Mouse (Mus musculus): ENCODE measurements around the gene Cyp1a2. TPM values are rescaled to one million over a fixed set of nuclear protein-coding genes. Genes with fewer than 3 reads are reported as not detected.

Gene Cyp1a2
- total RNA-seq, 2 experiments from 2014 or later = not detected

DNA sequence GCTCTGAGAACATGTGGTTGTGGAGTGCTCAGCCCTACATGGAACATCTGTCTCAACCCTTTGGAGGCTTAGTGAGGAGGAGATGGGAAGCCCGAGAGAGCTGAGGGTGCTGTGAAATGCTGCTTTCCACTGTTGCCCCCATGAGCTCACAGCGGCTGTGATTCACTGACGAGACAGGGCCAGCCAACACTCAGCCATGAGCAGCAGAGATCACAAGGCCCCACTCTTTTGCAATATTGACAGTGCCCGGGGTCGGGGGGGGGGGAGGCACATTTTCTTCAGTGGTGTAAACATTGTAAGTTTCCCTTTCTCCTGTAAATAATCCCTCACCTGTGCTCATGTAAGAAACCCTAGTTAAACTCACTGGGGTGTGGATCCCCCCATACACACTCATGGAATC is 12.0 kb downstream of the Cyp1a2 start:
- DNase-seq (ENCODE audit: low spot score) = no peak

DNA sequence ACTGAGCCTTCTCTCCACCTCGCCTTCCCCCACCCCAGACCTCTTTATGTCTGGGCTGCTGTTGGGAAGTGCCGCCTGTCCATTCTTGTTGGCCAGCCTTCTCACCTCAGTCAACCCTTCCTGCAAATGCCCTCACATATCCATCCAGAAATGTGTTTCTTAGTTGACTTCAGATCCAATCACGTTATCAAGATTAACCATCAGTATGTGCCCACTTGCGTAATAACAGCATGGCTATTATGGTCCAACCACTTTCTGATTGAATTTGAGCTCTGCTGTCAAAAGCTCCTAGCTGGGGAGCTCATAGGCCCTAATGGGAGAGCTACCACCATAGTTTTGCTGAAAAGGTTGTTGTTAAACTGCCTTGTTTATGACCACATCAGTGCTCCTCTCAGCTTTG is 12.5 kb downstream of the Cyp1a2 start:
- DNase-seq (ENCODE audit: low spot score) = no peak

DNA sequence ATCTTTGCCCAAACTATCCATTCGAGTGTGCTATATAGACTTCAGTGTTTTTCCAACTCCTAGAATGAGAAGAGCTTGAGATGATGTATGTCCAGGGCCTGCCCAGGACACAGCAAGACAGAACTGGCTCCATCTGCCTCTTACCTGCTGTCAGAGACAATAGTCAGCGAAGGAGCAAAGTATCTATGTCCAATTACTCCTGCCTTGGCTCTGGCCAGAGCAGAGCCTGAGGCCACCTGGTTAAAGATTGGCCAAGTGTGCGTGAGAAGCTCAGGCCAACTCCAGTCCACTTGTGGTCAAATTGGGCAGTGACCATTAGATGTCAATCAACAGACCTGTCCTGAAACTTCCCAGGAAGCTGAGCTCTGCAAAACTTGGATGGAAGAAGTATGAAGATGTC is 13.9 kb downstream of the Cyp1a2 start:
- no peak for DNase-seq (ENCODE audit: low spot score)

DNA sequence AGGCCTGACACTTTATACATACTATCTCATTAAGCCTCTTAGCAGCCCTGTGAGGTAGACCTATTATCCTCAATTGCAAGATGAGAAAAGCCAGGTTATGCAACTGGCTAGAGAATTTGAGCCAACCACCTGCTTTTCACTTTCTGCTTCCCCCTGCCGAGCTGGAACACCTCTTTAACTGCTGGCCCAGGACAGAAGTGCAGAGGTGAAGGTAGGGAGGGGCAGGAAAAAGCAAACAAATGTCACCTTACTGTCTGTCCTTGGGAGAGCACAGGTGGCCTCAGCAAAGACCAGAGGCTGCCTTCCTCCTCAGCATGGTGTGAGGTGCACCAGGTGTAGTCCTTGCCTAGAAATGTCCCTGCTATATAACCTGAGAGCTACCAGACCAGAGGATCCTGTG is 15.2 kb downstream of the Cyp1a2 start:
- no peak for DNase-seq (ENCODE audit: low spot score)

DNA sequence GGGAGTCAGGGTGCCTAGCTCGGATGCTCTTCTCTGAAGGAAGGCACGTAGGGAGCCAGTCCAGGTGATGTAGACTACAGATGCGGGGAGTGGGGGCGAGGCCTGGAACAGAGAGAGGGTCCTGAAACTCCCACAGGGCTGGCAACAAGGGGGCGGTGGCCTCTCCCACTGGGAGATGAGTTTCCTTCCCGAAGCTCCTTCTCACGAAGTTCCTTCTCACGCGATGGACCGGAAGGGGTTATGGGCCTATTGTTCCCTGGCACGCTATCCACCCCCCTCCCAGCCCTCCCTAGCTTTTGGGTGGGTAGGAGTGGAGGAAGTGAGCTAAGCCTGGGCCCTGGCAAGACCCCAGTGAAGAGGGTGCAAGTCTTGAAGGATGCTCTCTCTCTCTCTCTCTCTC is 15.7 kb downstream of the Cyp1a2 start:
- no peak for DNase-seq (ENCODE audit: low spot score)

DNA sequence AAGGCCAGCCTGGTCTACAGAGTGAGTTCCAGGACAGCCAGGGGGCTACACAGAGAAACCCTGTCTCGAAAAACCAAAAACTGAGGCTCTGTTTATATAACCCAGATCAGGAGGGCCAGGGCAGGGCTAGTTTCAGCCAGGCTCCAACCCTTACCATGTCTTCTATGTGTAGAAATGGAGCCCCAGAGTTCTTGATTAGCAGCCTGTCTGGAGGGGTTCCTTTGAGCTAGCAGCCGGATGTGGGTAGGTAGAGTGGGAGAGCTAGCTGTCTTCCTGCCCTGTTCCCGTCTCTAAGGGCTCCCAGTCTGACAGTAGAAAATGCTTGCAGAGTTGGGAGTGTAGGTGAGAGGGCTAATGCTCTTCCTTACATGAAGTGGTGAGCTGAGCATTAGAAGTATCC is 16.4 kb downstream of the Cyp1a2 start:
- DNase-seq (ENCODE audit: low spot score) = no peak

DNA sequence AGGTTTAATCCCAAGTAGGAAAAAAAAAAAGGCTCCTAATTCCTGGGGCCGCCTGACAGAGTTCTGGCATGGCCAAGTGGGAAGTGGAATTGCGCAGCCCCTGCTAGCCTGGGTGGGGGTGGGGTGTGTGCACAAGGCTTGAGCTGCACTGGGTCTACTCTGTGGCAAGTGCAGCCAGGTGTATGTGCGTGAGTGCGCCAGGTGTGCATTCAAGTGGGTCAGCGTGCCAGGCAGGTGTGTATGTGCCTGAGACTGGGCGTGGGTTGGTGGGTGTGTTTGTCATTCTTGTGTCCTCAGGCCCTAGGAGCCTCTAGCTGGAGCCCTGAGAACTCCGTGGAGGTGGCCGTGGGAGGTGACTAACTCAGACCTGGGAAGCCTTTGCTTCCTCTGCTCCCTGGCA is 17.0 kb downstream of the Cyp1a2 start:
- no peak for DNase-seq (ENCODE audit: low spot score)

DNA sequence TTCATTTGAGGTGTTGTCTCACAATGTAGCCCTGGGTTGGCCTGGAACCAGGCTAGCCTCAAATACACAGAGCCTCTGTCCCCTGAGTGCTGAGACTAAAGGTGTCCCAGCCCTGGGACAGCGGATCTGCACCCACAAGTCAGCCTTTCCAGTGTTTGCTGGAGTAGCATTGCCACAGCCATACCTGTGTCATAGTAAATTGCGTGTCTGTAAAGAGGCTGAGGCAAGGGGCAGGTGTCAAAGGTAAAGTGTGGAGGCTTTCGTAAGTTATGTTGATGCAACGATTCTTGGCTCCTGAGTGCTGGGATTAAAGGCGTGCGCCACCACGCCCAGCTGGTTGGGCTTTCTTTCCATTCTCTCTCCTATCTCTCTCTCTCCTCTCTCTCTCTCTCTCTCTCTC is 18.9 kb downstream of the Cyp1a2 start:
- DNase-seq (ENCODE audit: low spot score) = no peak

DNA sequence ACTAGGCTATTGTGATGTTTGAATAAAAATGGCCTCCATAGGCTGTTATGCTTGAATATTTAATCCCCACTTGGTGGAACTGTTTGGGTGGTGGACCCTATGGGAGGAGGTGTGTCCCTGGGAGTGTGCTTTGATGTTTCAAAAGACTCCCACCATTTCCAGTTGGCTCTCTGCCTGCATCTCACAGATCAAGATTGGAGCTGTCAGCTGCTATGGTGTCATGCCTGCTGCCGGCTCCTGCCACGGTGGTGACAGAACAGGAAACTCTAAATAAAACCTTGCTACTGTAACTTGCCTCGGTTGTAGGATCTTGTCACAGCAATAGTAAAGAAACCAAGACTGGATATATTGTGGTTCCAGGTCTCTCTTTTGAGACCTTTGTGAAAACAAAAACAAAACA is 22.0 kb downstream of the Cyp1a2 start:
- DNase-seq (ENCODE audit: low spot score) = no peak

DNA sequence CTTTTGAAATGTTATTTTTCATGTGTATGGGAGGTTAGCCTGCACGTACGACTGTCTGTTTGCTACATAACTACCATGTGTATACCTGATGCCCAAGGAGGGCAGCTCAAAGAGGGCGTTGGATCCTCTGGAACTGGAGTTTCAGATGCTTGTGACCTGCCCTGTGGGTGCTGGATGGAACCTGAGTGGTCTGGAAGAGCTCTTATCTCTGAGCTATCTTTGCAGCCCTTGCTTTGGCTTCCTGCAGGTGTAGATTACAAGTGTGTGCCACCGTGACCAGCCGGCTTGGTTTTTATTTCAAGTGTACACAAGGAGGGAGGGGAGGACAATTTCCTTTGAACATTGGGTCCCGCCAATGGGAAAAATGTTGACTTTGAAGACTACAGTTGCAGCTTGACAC is 23.0 kb downstream of the Cyp1a2 start:
- no peak for DNase-seq (ENCODE audit: low spot score)

DNA sequence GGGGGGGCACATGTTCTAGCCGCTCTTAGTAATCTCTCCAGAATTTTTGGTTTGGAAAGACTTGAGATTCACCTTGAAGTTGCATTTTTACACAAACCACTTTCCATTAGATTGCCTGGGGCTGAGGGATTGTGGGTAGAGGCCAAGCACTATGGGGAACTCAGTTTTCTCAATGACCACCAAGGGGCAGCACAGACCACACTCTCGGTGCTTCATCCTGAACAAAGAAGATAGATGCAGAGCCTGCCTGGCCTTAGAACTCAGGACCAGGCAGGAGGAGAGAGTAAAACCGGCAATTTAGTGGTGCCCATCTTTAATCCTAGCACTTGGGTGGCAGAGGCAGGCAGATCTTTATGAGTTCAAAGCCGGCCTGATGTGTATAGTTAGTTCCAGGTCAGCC is 23.7 kb downstream of the Cyp1a2 start:
- peak; percentile 85 for DNase-seq (ENCODE audit: low spot score)

DNA sequence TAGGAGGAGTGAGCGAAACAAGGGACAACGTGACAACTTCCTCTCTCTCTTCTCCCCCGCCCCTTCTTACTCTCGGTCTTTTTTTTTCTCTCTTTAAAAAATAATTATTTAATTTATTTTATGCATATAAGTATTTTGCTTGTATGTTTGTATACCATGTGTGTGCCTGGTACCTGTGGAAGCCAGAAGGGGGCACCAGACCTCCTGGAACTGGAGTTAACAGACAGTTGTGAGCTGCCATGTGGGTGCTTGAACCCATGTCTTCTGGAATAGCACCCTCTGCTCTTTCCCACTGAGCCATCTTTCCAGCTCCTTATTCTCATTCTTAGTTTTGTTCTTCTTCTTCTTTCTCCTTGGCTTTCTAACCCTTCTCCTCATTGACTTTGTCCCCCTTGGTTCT is 24.5 kb downstream of the Cyp1a2 start:
- no peak for DNase-seq (ENCODE audit: low spot score)

DNA sequence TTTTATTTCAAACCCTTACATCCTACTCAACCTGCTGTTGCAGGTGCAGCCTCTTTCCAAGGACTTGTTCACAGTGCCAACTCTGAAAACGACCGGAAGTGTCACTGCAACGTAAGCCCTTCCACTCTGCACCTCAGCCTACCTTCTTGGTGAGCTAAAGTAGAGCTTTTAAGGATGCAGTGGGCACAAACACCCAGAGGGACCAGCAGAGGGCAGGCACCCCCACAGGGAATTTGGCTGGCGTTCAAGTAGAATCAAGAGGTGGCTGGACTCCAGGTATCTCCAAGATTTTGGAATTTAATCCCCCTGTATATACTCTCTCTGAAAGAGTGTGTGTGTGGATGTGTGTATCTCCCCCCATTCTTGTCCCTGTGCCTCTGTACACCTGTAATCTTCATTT is 25.7 kb downstream of the Cyp1a2 start:
- no peak for DNase-seq (ENCODE audit: low spot score)

DNA sequence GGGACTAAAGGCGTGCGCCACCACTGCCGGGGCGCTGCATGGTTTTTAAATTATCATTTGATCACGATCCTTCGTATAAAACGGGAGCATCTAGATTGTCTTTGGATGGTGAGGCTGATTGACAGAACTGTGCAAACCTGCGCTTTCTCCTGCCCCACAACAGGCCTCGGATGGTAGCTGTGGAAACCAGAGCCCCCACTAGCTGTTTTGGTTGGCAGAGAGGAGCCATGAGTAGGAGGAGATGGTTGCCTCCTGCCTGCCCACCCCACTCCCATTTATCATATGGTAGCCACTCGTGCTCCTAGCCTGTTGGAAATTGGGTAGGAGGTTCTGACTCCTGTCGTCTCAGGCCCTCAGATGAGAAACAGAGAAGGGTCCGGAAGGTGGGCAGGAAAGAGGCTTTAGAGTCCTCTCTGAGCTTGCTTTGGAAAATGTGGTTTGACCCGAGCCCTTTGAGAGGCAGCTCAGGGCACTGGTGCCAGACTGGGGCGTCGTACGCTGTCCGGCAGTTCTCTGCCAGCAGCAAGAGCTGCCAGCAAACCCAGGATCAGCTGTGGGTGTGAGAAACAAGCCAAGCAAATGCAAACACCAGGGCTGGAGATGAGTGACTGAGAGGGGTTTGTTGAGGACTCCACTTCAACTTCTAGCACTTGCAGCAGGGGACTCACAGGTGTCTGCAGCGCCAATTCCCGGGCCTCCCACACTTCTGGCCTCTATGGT is 26.7 kb downstream of the Cyp1a2 start:
- no peak for DNase-seq (ENCODE audit: low spot score)

DNA sequence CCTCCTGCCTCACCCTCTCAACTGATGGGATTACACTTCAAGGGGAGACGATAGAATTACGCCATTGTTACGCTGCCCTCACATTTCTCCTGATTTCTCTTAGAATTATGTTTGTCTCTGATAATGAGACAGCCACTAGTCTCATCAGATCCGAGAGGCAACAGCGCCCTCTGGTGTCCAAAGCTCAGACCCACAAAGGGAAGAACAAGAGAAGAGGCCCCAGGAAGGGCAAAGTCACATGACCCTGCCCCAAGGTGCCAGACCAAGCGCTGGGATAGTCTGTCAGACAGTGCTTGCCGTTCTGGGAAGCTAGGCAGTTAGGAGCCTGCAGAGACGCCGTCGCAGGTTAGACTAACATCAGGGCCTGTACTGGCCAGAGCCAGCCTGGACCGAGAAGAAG is 27.8 kb downstream of the Cyp1a2 start:
- DNase-seq (ENCODE audit: low spot score) = peak; percentile 95

DNA sequence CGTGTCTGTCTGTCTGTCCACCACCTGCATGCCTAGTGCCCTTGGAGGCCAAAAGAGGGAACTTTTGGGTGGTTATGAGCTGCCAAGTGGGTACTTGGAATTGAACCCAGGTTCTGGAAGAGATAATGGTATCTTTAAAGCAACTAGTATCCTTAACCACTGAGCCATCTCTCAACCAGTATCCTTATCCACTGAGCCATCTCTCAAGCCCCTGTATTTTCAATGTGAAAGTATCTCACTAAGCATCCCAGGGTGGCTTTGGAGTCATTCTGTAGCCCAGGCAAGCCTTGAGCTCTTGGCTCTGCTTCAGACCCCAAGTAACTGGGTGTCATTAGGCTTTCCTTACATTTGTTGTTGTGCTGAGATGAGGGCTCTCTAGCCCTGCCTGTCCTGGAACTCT is 28.5 kb downstream of the Cyp1a2 start:
- DNase-seq (ENCODE audit: low spot score) = no peak

DNA sequence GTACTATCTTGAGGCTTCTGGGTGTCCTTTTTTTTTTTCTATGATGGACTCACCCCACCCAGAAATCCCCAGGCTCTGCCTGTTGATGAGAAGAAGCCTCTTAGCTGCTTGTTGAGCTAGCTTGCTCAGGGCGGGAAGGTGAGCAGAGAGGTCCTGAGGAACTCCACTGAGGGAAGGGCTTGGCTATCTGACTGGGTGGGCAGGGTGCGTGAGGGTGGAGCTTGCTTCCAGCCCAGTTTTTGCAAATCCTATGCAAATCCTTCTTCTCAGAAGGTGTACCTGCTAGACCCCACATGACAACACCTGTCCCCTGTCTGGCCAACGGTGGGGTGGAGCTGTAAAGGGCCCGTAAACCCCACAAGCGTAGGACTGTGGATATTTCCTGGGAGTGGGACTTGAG is 30.2 kb downstream of the Cyp1a2 start, which contains the start of gene Csk:
Gene Csk, minus strand, starts transcription at position 349 of the 400 bp plus-strand sequence.
- no peak for DNase-seq (ENCODE audit: low spot score)

DNA sequence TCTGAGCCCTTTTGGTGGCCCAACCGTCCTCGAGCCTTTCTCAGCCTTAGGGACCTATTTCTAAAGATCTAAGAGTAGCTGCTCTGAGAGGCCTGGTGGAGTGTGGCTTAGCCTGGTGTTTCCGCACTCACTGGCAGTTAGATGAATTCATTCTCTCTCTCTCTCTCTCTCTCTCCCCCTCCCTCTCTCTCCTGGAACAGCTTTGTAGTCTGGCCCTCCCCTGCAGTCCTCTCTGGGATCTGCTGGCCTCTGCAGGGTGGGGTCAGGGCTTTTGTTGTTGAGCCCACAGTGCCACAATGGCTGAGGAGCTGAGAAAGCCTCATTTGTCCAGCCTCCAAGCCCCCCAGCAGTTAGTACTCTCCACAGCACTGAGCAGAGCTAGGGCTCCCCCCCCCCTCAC is 30.6 kb downstream of the Cyp1a2 start:
- no peak for DNase-seq (ENCODE audit: low spot score)

DNA sequence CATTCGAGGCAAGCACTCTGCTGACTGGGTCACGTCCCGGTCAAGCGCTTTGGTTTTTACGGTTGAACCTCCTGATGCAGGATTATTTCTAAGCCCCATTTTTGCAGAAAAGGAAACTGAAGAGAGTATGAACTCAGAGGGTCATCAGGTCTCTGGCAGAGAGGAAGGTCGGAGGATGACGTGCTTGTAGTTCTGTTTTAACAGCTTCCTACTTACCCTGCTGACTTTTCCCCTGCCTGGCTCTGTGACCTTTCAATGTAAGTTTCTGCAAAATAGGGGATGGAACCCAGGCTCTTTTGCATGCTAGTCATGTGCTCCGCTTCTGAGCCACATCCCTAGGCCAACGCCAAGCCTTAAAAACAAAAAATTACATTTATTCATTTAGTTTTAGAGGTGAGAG is 31.2 kb downstream of the Cyp1a2 start:
- DNase-seq (ENCODE audit: low spot score) = no peak

DNA sequence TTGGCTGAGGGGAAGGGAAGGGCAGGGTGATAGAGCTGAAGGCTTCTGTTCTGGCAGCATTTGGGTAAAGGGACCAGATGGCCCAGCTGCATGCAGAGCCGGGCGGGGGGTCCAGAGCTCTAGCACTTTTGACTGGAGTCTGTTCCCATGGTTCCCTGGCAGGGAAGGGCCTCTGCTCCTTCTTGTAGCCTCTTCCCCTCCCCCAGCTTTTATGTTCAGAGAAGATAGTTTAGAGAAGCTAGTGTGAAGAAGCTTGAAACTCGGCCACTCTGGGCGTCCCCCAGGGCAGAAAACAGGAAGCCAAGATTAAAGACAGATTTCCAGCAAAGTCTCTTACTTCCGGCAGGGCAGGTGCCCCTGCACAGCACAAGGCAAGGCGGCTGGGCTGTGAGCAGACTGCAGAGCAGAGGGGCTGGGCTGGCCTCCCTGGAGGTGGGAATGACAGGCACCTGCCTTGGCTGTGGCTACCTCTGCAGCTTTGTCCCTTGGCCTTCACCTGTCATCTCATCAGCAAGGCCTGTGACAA is 32.7 kb downstream of the Cyp1a2 start:
- DNase-seq (ENCODE audit: low spot score) = no peak

DNA sequence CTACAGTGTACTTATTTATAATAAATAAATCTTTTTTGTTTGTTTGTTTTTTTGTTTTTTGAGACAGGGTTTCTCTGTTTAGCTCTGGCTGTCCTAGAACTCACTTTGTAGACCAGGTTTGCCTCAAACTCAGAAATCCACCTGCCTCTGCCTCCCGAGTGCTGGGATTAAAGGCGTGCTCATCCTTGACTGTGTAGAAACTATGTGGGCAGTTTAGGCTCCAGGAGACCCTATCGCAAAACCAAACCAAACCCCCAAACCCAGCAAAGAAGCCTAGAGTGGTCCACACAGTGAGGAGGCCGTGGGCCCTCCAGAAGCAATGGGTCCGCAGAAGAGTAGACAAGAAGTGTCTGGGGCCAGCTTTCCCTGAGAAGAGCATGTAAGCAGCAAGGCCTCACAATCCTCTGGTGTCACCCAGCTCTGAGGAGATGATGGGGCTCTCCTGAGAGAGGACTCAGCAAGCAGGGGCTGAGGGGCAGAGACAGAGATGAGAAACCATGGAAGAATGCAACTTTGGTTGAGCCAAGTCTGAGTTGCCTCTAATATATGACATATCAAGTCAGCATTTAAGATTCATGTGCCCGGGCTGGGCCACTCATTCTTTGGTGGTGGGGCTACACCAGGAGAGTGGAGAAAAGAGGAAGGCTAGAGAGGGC is 33.2 kb downstream of the Cyp1a2 start:
- no peak for DNase-seq (ENCODE audit: low spot score)

DNA sequence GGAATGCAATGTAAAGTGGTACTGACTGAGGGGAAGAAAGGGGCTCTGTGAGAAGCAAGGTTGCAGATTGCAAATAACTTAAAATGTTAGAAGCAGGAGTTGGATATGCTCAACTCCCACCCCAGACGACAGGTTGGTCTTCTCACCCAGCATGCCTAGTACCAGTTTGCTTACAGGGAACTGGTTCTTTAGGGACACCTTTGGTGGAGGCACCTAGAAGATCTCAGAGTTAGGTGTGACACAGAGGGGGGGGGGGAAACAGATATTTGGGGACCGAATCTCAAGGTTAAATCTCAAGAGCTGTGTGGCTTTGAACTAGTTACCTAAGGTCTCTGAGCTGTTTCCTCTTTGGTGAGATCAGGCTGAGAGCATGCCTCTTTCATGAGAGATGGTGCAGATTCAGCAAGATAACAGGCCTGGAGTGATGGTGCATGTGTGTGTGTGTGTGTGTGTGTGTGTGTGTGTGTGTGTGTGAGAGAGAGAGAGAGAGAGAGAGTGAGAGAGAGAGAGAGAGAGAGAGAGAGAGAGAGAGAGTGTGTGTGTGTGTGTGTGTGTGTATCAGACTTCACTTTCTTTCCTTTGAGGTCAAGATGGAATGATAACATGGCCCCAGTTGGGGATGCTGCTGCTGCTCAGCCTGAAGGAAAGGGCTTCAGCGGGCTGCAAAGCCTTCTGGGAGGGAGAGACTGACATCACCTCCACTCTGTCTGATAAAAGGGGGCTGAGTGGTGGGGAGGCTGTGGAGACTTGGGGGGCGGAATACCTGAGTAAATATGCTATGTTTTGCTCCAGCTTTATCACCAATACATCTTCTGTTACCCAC is 36.0 kb downstream of the Cyp1a2 start:
- DNase-seq (ENCODE audit: low spot score) = no peak
